Mouse (Mus musculus): ENCODE data around the gene Szt2.

Szt2 gene

DNA sequence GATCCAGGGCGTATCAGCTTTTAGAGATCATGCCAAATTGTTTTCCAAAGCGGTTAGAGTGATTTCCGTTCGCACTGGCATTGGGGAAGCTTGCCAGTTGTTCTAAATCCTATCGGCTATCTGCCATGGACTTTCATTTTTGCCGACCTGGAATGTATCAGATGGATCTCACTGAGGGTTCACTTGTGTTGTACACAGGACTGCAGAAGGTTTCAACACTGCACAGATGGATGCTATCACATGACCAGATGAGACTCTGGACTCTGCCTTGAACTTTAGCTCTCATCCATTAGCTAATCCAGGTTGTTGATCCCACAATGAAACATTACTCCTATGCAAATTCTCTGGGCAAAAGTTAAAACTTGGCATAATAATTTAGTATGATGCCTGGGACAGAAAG, 52.3 kb downstream of the Szt2 start:
- DNase-seq, result no peak

DNA sequence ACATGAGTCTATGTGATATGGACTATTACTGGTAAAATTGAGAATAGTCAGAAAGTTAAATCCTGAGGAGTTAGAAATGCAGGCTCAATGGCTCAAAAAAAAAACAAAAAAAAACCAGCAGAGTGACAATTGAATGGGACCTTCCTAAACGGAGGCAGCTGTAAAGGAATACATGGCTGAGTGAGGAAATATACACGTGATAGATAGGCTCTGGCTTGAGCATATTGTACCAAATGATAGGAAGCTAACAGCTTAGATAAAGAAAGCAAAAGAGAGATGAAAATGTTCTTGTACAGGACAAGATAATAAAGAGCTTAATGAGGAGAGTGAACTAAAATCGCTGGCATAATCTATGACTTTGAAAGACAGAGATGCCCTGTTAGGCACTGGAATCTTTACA, 54.8 kb downstream of the Szt2 start:
- no peak for DNase-seq

DNA sequence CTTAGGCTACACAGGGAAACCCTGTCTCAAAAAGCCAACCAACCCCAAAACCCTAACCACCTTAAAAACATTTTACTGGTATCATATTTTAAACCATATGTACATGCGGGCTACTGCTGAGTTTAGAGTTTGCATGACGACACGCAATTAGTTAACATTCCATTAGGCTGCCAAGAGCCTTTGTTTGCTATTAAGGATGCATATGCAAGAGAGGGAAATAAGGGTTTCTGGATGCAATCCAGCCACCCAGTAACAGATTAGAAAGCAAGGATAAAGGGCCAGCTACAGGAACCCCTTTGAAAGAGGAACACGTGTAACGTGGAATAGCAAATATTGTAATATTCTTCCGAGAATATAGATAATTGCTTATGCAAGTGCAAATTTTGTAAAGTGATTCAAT, 55.4 kb downstream of the Szt2 start:
- no peak for DNase-seq

DNA sequence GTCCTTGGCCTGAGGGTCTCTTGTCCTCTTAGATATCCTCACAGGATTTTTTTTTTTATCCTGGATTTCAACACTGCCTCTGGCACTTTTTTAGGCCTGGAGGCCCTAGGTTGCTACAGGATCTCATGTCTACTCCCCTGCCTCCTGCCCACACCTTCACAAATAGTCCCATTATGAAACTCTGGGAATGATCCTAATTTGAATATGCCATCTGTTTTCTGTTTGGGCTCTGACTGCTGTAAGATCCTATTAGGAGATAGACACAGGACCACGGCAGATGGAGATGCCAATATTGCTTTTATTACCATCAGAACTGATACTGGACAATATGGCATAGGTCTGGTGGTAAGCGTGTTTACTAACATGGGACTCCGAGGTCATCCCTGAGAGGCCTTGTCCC, 57.2 kb downstream of the Szt2 start:
- DNase-seq, result no peak

DNA sequence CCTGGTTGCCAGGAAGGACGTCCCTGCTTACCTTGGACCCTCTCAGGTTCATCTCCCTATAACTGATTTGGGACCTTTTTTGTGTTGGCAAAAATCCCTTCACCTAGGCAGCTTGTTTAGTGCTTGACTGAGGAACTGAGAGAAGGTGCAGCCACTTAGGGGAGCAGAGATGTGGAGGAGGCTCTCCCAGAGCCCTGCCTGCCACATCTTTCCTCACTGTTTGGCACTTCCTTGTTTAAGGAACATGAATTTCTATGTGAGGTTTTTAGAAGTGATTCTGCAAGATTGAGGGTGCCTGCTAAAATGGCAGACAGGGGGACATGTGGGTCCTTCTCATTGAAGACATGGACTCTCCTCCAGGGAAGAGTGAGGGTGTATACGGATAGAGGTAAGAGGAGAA, 58.2 kb downstream of the Szt2 start:
- DNase-seq, result no peak

DNA sequence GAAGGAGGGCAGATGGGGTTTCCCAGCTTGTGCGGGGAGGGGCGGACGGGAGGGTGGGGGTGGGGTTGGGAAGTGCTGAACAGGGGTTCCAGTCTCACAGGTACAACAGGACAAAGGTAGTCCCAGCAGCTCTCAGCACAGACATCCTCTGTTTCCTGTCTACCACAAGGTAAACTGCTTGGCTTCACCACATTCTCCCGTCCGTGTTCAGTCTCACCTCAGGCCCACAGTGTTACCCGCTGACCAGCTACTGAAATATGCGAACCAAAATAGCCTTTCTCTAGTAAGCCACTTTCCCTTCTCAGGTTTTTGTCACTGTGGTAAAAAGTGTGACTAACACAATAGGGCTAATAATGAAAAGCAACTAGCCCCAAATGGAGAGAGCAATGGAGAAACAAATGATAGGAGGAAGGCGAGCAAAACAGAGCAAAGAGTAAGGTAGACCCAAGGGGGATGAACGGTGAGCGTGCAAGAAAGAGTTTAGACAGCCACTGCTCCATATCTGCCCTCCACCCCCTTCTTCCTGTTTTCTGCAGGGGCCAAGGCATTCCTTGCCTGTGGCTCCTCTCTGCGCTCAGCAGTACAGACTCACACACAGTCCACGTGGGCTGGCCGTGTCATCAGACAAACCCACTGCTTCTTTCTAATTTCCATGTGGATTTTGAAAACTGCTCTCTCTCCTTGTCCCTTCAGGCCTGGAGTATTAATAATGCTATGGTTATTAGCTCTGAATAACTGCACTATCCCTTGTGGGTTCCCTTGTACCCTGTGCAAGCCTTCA, 61.4 kb downstream of the Szt2 start:
- no peak for DNase-seq

DNA sequence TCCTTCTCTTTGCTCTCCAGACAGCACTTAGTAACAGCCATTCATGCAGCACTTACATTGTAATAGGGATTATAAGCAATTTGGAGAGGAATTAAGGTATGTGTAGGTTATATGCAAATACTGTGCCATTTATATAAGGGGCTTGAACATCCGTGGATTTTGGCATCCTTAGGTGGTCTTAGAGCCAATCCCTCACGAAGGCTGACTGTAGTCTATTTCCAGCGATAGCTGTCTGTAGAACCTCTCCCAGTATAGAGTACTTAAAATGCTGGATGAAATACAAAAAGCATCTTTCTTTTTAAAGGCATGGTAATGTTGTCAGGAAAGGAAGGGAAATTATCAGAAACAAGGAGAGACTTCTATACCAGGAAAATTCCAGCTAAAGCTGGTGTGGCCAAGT, 67.6 kb downstream of the Szt2 start:
- no peak for DNase-seq

DNA sequence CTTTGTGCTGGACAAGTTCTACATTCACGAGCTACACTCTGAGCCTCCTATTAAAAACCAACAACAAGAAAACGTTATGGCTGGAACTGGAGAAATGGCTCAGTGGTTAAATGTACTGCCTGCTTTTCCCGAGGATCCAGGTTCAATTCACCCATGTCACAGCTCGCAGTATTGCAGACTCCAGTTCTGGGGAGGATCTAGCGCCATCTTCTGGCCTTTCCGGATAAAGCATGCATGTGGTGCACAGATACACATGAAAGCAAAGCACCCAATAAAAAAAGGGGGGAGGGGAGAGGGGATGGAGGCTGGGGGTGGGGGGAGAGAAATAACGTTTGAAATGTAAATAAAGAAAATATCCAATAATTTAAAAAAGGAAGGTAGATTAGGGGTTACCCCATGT, 72.4 kb downstream of the Szt2 start:
- DNase-seq, result peak; percentile 31 to 39

DNA sequence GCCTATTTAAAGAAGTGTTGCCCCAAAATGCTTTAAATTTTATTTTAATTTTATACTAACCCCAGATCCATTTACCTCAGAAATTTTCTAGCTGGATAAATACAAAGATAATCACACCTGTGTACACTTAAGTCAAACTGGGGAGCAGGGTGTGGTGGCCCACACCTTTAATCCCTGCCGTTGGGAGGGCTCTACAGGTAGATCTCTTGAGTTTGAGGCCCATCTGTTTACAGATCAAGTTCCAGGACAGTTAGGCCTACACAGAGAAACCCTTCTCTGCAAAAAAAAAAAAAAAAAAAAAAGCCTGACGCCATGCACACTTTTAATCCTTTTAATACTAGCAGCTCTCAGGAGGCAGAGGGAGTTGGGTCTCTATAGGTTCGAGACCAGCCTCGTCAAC, 73.1 kb downstream of the Szt2 start:
- no peak for DNase-seq

DNA sequence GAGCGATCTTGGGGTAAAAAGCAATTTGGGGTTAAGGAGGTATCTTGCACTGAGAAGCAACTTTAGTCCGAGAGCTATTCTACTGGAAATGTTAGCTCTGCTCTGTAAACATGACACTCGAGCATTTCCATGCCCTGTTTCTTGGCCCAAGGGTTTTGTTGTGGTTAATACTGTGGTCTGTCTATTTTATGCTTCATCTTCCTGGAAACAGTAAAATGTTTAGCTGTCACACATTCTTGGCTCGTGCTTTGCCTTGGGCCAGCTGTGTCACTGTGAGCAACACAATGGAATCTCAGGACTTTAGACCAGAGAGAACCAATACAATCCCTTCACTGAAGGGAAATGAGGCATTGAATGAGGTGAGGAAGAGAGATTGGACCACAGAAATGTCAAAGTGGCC, 77.3 kb downstream of the Szt2 start:
- DNase-seq, result no peak

DNA sequence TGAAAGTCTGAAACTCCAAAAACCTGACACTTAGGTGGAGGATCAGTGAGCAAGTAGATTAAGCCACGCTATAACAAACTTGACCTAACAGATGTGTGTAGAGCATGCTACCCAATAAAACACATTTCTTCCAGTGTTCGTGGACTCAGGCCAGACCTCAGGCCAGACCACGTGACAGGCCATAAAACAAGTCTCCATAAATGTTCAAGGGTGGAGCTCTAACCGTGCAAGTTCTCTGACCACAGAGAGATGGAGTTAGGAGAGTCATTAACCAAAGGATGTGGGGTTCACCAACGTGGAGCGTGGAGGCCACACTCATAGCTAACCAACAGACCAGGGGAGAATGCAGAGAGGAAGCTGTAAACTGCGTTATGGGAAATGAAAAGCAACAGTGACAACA, 82.6 kb downstream of the Szt2 start:
- DNase-seq, result no peak

DNA sequence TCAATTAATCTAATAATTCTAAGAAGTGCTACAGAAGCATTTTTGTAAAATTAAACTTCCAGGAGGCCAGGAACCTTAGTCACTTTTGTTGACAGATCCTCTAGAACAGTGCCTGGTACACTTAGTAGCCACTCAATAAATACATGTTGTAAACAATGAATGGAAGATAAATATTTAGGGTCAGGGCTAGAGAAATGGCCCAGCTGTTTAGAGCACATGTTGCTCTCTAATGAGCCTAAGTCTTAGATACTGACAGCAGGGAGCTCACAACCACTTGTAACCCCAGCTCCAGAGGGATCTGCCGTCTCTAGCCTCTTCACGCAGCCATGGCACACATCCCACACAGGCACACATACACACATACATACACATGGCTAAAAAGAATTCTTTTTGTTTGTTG, 88.4 kb downstream of the Szt2 start:
- DNase-seq, result no peak

DNA sequence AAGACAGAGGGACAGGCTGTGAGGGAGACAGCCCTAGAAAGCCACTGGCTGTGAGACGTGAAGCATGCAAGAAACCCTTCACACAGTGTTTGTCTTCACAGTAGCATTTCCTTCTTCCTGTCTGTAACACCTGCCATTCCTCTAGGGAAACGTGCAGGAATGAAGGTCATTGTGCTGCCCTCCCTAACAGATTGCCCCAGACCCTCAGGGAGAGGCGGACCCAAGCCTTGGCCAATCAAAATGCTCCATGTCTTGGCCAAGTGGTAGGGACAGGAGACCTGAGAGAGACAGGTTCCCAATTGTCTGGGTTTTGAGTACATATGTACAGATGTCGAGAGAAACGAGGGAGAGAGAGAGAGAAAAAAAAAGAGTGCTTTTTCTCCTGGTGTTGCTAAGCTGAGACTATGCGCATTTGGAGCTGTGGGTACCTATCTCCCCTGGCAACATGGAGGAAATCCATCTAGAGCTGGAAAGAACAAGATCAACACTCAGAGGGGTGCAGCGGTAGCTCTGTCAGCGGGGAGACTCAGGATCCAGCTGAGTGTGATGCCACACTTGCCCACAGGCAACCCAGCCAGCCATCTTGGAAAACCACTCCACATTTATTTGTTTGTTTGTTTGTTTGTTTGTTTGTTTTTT, 89.2 kb downstream of the Szt2 start:
- no peak for DNase-seq

DNA sequence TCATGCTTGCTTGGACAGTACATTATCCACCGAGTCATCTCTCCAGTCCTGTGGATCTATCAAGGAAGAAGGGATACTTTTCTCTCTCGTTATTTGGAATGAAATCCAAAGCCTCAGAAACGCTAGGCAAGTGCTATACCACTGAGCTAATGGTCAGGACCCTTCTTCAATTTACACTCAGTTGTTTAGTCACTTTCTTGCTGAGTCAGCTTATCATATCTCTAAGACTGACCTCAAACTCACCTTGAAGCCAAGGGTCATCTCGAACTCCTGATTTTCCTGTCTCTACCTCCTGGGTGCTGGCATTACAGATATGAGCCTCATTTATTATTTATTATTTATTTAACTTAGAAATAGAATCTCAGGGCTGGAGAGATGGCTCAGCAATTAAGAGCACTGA, 92.4 kb downstream of the Szt2 start:
- DNase-seq, result no peak

DNA sequence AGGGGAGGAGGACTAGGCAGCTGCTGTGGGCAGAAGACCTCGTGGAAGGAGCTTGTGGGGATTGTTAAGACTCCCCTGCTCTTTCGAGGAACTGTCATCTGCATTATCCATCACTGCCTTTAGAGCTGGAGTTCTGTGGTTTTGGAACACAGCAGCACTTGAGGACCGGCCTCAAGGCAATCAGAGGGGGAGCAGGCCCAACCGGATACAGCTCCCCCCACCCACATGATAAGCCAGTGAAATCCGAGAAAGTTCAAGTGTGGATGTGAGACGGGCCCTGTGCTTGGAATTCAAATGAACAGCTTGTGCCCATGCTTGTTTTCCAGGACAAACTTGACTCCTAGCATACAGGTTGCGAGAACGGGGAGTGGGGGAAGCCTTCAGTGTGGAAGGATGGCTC, 93.8 kb downstream of the Szt2 start:
- no peak for DNase-seq

Data from thymus, adult 18-20 months (tissue).